Mouse (Mus musculus): ENCODE measurements around the gene Oaz1. TPM values are rescaled to one million over a fixed set of nuclear protein-coding genes. Genes with fewer than 3 reads are reported as not detected.

Gene Oaz1
- polyA plus RNA-seq, 1 experiment = 331 TPM

- Histone ChIP-seq H3K27ac (ENCODE audit: insufficient read depth, low read length) (no peak overlapping the region), H3K4me3 (ENCODE audit: insufficient read depth, low read length) (no peak overlapping the region), H3K4me1 (ENCODE audit: control insufficient read depth, insufficient read depth, low read length) (0 out of 2 replicates have a peak, but pooled peaks cover 7% of the 10 kb centered on the region)
- TF ChIP-seq POLR2A (IDR thresholded peaks at IDR 0.05; ENCODE audit: low read depth, low read length) (no peak), CTCF (IDR thresholded peaks at IDR 0.05; ENCODE audit: borderline replicate concordance, insufficient read depth, low read length) (no peak)
These were observed 31.4 kb downstream of the Oaz1 start for GRCm38 (mm10) chr10:80857848-80858247.

GRCm38 (mm10) chr10:80858350-80858935 lies 32.0 kb downstream of the Oaz1 start:
- H3K27ac ChIP-seq (ENCODE audit: insufficient read depth, low read length) = no peak overlapping the region
- 0 out of 2 replicates have a peak, but pooled peaks cover 7% of the 10 kb centered on the region for H3K4me1 ChIP-seq (ENCODE audit: control insufficient read depth, insufficient read depth, low read length)
- TF ChIP-seq CTCF (IDR thresholded peaks at IDR 0.05; ENCODE audit: borderline replicate concordance, insufficient read depth, low read length) = no peak
- no peak for TF ChIP-seq POLR2A (IDR thresholded peaks at IDR 0.05; ENCODE audit: low read depth, low read length)
- H3K4me3 ChIP-seq (ENCODE audit: insufficient read depth, low read length) = no peak overlapping the region

GRCm38 (mm10) chr10:80862305-80862704 lies 35.8 kb downstream of the Oaz1 start:
- TF ChIP-seq CTCF (IDR thresholded peaks at IDR 0.05; ENCODE audit: borderline replicate concordance, insufficient read depth, low read length) = no peak
- no peak for TF ChIP-seq POLR2A (IDR thresholded peaks at IDR 0.05; ENCODE audit: low read depth, low read length)
- Histone ChIP-seq H3K4me1 (ENCODE audit: control insufficient read depth, insufficient read depth, low read length) (no peaks in the 10 kb centered on the region), H3K4me3 (ENCODE audit: insufficient read depth, low read length) (no peak overlapping the region), H3K27ac (ENCODE audit: insufficient read depth, low read length) (no peak overlapping the region)

- TF ChIP-seq POLR2A (IDR thresholded peaks at IDR 0.05; ENCODE audit: low read depth, low read length) = no peak
- Histone ChIP-seq H3K27ac (ENCODE audit: insufficient read depth, low read length) (no peak overlapping the region), H3K4me1 (ENCODE audit: control insufficient read depth, insufficient read depth, low read length) (no peaks in the 10 kb centered on the region), H3K4me3 (ENCODE audit: insufficient read depth, low read length) (no peak overlapping the region)
These were observed 38.0 kb downstream of the Oaz1 start for GRCm38 (mm10) chr10:80864446-80864845.

- TF ChIP-seq CTCF (IDR thresholded peaks at IDR 0.05; ENCODE audit: borderline replicate concordance, insufficient read depth, low read length) (no peak), POLR2A (IDR thresholded peaks at IDR 0.05; ENCODE audit: low read depth, low read length) (no peak)
- Histone ChIP-seq H3K4me3 (ENCODE audit: insufficient read depth, low read length) (no peak overlapping the region), H3K27ac (ENCODE audit: insufficient read depth, low read length) (no peak overlapping the region)
These were observed 44.5 kb downstream of the Oaz1 start for GRCm38 (mm10) chr10:80870993-80871392.

GRCm38 (mm10) chr10:80871581-80871980 lies 45.1 kb downstream of the Oaz1 start, which contains the start of gene Tmprss9:
Gene Tmprss9 (plus strand): TSS chr10:80871848.
- H3K27ac ChIP-seq (ENCODE audit: insufficient read depth, low read length) = no peak within 1 kb of the TSS
- H3K4me1 ChIP-seq (ENCODE audit: control insufficient read depth, insufficient read depth, low read length) = no peaks in the 10 kb centered on the region
- no peak for TF ChIP-seq POLR2A (IDR thresholded peaks at IDR 0.05; ENCODE audit: low read depth, low read length)
- no peak for TF ChIP-seq CTCF (IDR thresholded peaks at IDR 0.05; ENCODE audit: borderline replicate concordance, insufficient read depth, low read length)
- no peak within 1 kb of the TSS for H3K4me3 ChIP-seq (ENCODE audit: insufficient read depth, low read length)

More at GRCm38 (mm10) chr10:80870993-80871392, 44.5 kb downstream of the Oaz1 start:
- H3K4me1 ChIP-seq (ENCODE audit: control insufficient read depth, insufficient read depth, low read length) = no peaks in the 10 kb centered on the region

- Histone ChIP-seq H3K4me3 (ENCODE audit: insufficient read depth, low read length) (no peak overlapping the region), H3K4me1 (ENCODE audit: control insufficient read depth, insufficient read depth, low read length) (no peaks in the 10 kb centered on the region), H3K27ac (ENCODE audit: insufficient read depth, low read length) (no peak overlapping the region)
- TF ChIP-seq POLR2A (IDR thresholded peaks at IDR 0.05; ENCODE audit: low read depth, low read length) = no peak
- no peak for TF ChIP-seq CTCF (IDR thresholded peaks at IDR 0.05; ENCODE audit: borderline replicate concordance, insufficient read depth, low read length)
These were observed 47.6 kb downstream of the Oaz1 start for GRCm38 (mm10) chr10:80874035-80874434.

- Histone ChIP-seq H3K27ac (ENCODE audit: insufficient read depth, low read length) (no peak overlapping the region), H3K4me3 (ENCODE audit: insufficient read depth, low read length) (no peak overlapping the region), H3K4me1 (ENCODE audit: control insufficient read depth, insufficient read depth, low read length) (no peaks in the 10 kb centered on the region)
- peak; percentile 68; the same call in 1 of the 2 replicates for TF ChIP-seq CTCF (IDR thresholded peaks at IDR 0.05; ENCODE audit: borderline replicate concordance, insufficient read depth, low read length)
- TF ChIP-seq POLR2A (IDR thresholded peaks at IDR 0.05; ENCODE audit: low read depth, low read length) = no peak
These were observed 49.6 kb downstream of the Oaz1 start for GRCm38 (mm10) chr10:80876028-80876427.

- H3K4me1 ChIP-seq (ENCODE audit: control insufficient read depth, insufficient read depth, low read length) = no peaks in the 10 kb centered on the region
- TF ChIP-seq CTCF (IDR thresholded peaks at IDR 0.05; ENCODE audit: borderline replicate concordance, insufficient read depth, low read length) (no peak), POLR2A (IDR thresholded peaks at IDR 0.05; ENCODE audit: low read depth, low read length) (no peak)
- H3K4me3 ChIP-seq (ENCODE audit: insufficient read depth, low read length) = no peak overlapping the region
- H3K27ac ChIP-seq (ENCODE audit: insufficient read depth, low read length) = no peak overlapping the region
These were observed 50.1 kb downstream of the Oaz1 start for GRCm38 (mm10) chr10:80876594-80876993.

Other genes with a start within 250 kb of the Oaz1 start
- 15.5 and 15.9 TPM in 2 replicates for gene Klf16, start 249.3 kb upstream of the Oaz1 start, polyA plus RNA-seq (2011; ENCODE audit: insufficient read length, low read depth, missing spikeins)
- 42.1 and 58.7 TPM in 2 replicates for gene Abhd17a, start 236.3 kb upstream of the Oaz1 start, polyA plus RNA-seq (2011; ENCODE audit: insufficient read length, low read depth, missing spikeins)
- gene Scamp4, start 223.8 kb upstream of the Oaz1 start, polyA plus RNA-seq (2011; ENCODE audit: insufficient read length, low read depth, missing spikeins) = 57.3 and 62.2 TPM in 2 replicates
- 1.4 and 2.9 TPM in 2 replicates for gene Adat3, start 223.8 kb upstream of the Oaz1 start, polyA plus RNA-seq (2011; ENCODE audit: insufficient read length, low read depth, missing spikeins)
- 0.63 and 0.91 TPM in 2 replicates for gene Gm49322, start 220.6 kb upstream of the Oaz1 start, polyA plus RNA-seq (2011; ENCODE audit: insufficient read length, low read depth, missing spikeins)
- gene Csnk1g2, start 203.8 kb upstream of the Oaz1 start, polyA plus RNA-seq (2011; ENCODE audit: insufficient read length, low read depth, missing spikeins) = 92.4 and 105 TPM in 2 replicates
- gene Btbd2, start 169.6 kb upstream of the Oaz1 start, polyA plus RNA-seq (2011; ENCODE audit: insufficient read length, low read depth, missing spikeins) = 21.2 and 22.1 TPM in 2 replicates
- 32.8 and 39.8 TPM in 2 replicates for gene Mknk2, start 148.5 kb upstream of the Oaz1 start, polyA plus RNA-seq (2011; ENCODE audit: insufficient read length, low read depth, missing spikeins)
- gene Mob3a, start 124.7 kb upstream of the Oaz1 start, polyA plus RNA-seq (2011; ENCODE audit: insufficient read length, low read depth, missing spikeins) = 40.9 and 56.0 TPM in 2 replicates
- 24.6 and 38.5 TPM in 2 replicates for gene Izumo4, start 124.5 kb upstream of the Oaz1 start, polyA plus RNA-seq (2011; ENCODE audit: insufficient read length, low read depth, missing spikeins)
- 116 and 155 TPM in 2 replicates for gene Ap3d1, start 84.4 kb upstream of the Oaz1 start, polyA plus RNA-seq (2011; ENCODE audit: insufficient read length, low read depth, missing spikeins)
- gene Dot1l, start 71.5 kb upstream of the Oaz1 start, polyA plus RNA-seq (2011; ENCODE audit: insufficient read length, low read depth, missing spikeins) = 22.3 and 22.4 TPM in 2 replicates
- 48.0 and 49.3 TPM in 2 replicates for gene Sf3a2, start 28.5 kb upstream of the Oaz1 start, polyA plus RNA-seq (2011; ENCODE audit: insufficient read length, low read depth, missing spikeins)
- gene Plekhj1, start 28.0 kb upstream of the Oaz1 start, polyA plus RNA-seq (2011; ENCODE audit: insufficient read length, low read depth, missing spikeins) = 59.1 and 59.9 TPM in 2 replicates
- not detected in 2 replicates for gene Amh, start 21.4 kb upstream of the Oaz1 start, polyA plus RNA-seq (2011; ENCODE audit: insufficient read length, low read depth, missing spikeins)
- 0.70 TPM in 1 of 2 replicates, not detected in the other for gene Jsrp1, start 13.2 kb upstream of the Oaz1 start, polyA plus RNA-seq (2011; ENCODE audit: insufficient read length, low read depth, missing spikeins)
- gene Lingo3, start 17.4 kb downstream of the Oaz1 start, polyA plus RNA-seq (2011; ENCODE audit: insufficient read length, low read depth, missing spikeins) = 0.19 TPM in 1 of 2 replicates, not detected in the other
- gene Lsm7, start 28.6 kb downstream of the Oaz1 start, polyA plus RNA-seq (2011; ENCODE audit: insufficient read length, low read depth, missing spikeins) = 75.6 and 106 TPM in 2 replicates
- gene Sppl2b, start 28.6 kb downstream of the Oaz1 start, polyA plus RNA-seq (2011; ENCODE audit: insufficient read length, low read depth, missing spikeins) = 23.8 and 30.9 TPM in 2 replicates
- not detected in 2 replicates for gene Tmprss9, start 45.2 kb downstream of the Oaz1 start, polyA plus RNA-seq (2011; ENCODE audit: insufficient read length, low read depth, missing spikeins)
- gene Timm13, start 74.3 kb downstream of the Oaz1 start, polyA plus RNA-seq (2011; ENCODE audit: insufficient read length, low read depth, missing spikeins) = 75.8 and 89.2 TPM in 2 replicates
- gene Lmnb2, start 91.6 kb downstream of the Oaz1 start, polyA plus RNA-seq (2011; ENCODE audit: insufficient read length, low read depth, missing spikeins) = 14.1 and 14.7 TPM in 2 replicates
- gene Gadd45b, start 103.4 kb downstream of the Oaz1 start, polyA plus RNA-seq (2011; ENCODE audit: insufficient read length, low read depth, missing spikeins) = 38.3 and 45.7 TPM in 2 replicates
- gene Gng7, start 188.3 kb downstream of the Oaz1 start, polyA plus RNA-seq (2011; ENCODE audit: insufficient read length, low read depth, missing spikeins) = 5.3 and 5.4 TPM in 2 replicates
- not detected in 2 replicates for gene Diras1, start 199.0 kb downstream of the Oaz1 start, polyA plus RNA-seq (2011; ENCODE audit: insufficient read length, low read depth, missing spikeins)
- gene Slc39a3, start 210.8 kb downstream of the Oaz1 start, polyA plus RNA-seq (2011; ENCODE audit: insufficient read length, low read depth, missing spikeins) = 11.9 and 13.1 TPM in 2 replicates
- 85.2 and 90.7 TPM in 2 replicates for gene Sgta, start 233.5 kb downstream of the Oaz1 start, polyA plus RNA-seq (2011; ENCODE audit: insufficient read length, low read depth, missing spikeins)
- gene Thop1, start 243.4 kb downstream of the Oaz1 start, polyA plus RNA-seq (2011; ENCODE audit: insufficient read length, low read depth, missing spikeins) = 30.4 and 33.8 TPM in 2 replicates

All from embryonic fibroblast, embryonic 13.5 days (primary cell).